Mouse (Mus musculus): ENCODE data around the gene Rab27a. TPM values are rescaled to one million over a fixed set of nuclear protein-coding genes. Genes with fewer than 3 reads are reported as not detected.

Rab27a gene
- total RNA-seq, 1 experiment, result 4.6 TPM

DNA sequence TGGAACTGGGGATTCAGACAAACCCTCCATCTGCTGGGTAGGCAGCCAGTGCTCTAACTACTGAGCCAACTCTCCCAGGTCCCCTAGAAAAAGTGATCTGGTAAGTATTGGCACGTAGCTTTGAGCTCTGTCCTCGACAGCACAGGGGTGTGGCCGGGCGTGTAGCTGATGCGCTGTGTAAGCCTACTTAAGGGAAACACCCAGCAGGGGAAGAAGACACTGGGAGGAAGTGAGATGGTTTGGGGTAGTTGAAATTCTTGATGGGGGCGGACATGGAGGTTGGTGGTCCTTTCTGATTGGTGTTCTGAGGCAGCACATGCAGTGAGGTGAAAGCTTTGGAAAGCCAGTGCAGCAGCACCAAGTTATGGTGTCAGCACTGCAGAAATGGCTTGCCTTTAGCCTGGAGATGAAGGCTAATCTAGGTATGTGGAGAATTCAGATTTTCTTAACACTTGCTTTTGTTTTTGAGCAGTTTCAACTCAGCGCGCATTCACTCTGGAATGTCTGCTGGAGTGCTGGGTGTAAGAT lies 80.5 kb downstream of the Rab27a start:
- no peaks in the 10 kb centered on the region for H3K9me3 ChIP-seq (ENCODE audit: control insufficient read depth, insufficient read depth, low read depth, low read length)
- H3K4me3 ChIP-seq (ENCODE audit: insufficient read depth in 1 of 2, low read depth in 1 of 2, low read length in 2 of 2, poor library complexity in 1 of 2, severe bottlenecking in 1 of 2), result no peak overlapping the region
- in situ Hi-C loops (cut with MboI; ENCODE audit: low sequenced_read_pairs in 2 of 2, unreplicated experiment in 2 of 2), result no loop called here
- peaks cover 60% of the 10 kb centered on the region for H3K36me3 ChIP-seq (ENCODE audit: control insufficient read depth, insufficient read depth, low read length, poor library complexity, severe bottlenecking)
- peak overlapping the region; percentile 0; the same call in 1 of the 2 replicates for H3K27ac ChIP-seq (ENCODE audit: insufficient read depth, low read depth, low read length, poor library complexity, severe bottlenecking)
- H3K9ac ChIP-seq (ENCODE audit: insufficient read depth, low read depth, low read length, poor library complexity, severe bottlenecking), result no peak overlapping the region
- no peak for DNase-seq (ENCODE audit: low read depth, low spot score)
- no peak for TF ChIP-seq CHD2 (IDR thresholded peaks at IDR 0.05; ENCODE audit: low read depth, low read length)
- no peak for TF ChIP-seq HCFC1 (IDR thresholded peaks at IDR 0.05; ENCODE audit: borderline replicate concordance, insufficient read depth, low read length)
- TF ChIP-seq MAFK (IDR thresholded peaks at IDR 0.05; ENCODE audit: insufficient read depth, low read depth, low read length), result no peak
- no peak for TF ChIP-seq ZC3H11A (IDR thresholded peaks at IDR 0.05; ENCODE audit: borderline replicate concordance, low read depth, low read length)
- no peak for TF ChIP-seq ZNF384 (IDR thresholded peaks at IDR 0.05; ENCODE audit: low read depth, low read length)
- peaks cover 0 to 12% of the 10 kb centered on the region in 2 experiments; a peak in 2 of 4 replicates for H3K4me1 ChIP-seq (ENCODE audit: control insufficient read depth in 2 of 2, insufficient read depth in 2 of 2, low read length in 2 of 2, poor library complexity in 1 of 2)

DNA sequence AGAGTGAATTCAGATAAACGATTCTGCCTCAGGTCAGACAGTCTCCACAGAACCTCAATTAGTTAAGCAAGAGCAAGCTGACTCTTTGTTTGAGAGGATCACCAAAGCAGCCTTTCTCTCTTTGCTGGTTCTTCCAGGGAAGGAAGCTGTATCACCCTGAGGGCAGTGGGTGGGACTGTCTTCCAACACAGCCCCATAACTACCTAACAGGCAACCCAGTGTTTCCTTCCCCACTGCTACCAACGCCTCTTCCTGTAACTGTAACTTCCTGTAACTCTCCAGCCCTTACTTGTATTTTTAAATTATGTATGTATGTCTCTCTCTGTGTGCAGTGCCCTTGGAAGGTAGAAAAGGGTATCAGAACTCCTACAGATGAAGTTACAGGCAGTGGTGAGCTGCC lies 82.8 kb downstream of the Rab27a start:
- Histone ChIP-seq H3K27ac (ENCODE audit: insufficient read depth, low read depth, low read length, poor library complexity, severe bottlenecking) (peak overlapping the region; percentile 59; the same call in 1 of the 2 replicates), H3K36me3 (ENCODE audit: control insufficient read depth, insufficient read depth, low read length, poor library complexity, severe bottlenecking) (peaks cover 45% of the 10 kb centered on the region), H3K4me1 (ENCODE audit: control insufficient read depth in 2 of 2, insufficient read depth in 2 of 2, low read length in 2 of 2, poor library complexity in 1 of 2) (peaks cover 0 to 13% of the 10 kb centered on the region in 2 experiments; a peak in 2 of 4 replicates), H3K9me3 (ENCODE audit: control insufficient read depth, insufficient read depth, low read depth, low read length) (no peaks in the 10 kb centered on the region), H3K9ac (ENCODE audit: insufficient read depth, low read depth, low read length, poor library complexity, severe bottlenecking) (no peak overlapping the region), H3K4me3 (ENCODE audit: insufficient read depth in 1 of 2, low read depth in 1 of 2, low read length in 2 of 2, poor library complexity in 1 of 2, severe bottlenecking in 1 of 2) (no peak overlapping the region)
- no peak for DNase-seq (ENCODE audit: low read depth, low spot score)
- TF ChIP-seq ZC3H11A (IDR thresholded peaks at IDR 0.05; ENCODE audit: borderline replicate concordance, low read depth, low read length), result no peak
- no peak for TF ChIP-seq HCFC1 (IDR thresholded peaks at IDR 0.05; ENCODE audit: borderline replicate concordance, insufficient read depth, low read length)
- TF ChIP-seq ZNF384 (IDR thresholded peaks at IDR 0.05; ENCODE audit: low read depth, low read length), result no peak
- no peak for TF ChIP-seq MAFK (IDR thresholded peaks at IDR 0.05; ENCODE audit: insufficient read depth, low read depth, low read length)
- no peak for TF ChIP-seq CHD2 (IDR thresholded peaks at IDR 0.05; ENCODE audit: low read depth, low read length)
- in situ Hi-C loops (cut with MboI; ENCODE audit: low sequenced_read_pairs in 2 of 2, unreplicated experiment in 2 of 2), result no loop called here

DNA sequence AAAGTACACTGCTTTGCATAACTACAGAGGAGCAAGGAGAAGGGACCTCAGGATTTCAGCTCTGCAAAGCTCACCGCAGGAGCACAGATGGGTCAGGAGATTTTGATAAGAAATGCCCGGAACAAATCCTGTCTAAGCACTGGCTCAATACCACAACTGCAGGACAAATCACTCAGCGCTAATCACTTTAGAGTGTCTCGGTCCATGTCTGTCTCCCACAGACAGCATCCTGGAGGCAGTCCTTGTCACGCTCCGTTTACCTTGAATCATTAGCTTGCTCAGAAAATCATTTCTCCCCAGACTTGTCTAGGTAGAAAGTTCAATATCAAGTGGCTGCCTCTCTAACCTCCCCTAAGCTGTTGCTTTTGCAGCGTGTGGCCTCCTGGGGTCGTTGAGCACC lies 85.2 kb downstream of the Rab27a start:
- DNase-seq (ENCODE audit: low read depth, low spot score), result no peak
- peaks cover 36% of the 10 kb centered on the region for H3K36me3 ChIP-seq (ENCODE audit: control insufficient read depth, insufficient read depth, low read length, poor library complexity, severe bottlenecking)
- H3K4me1 ChIP-seq (ENCODE audit: control insufficient read depth in 2 of 2, insufficient read depth in 2 of 2, low read length in 2 of 2, poor library complexity in 1 of 2), result peaks cover 0 to 10% of the 10 kb centered on the region in 2 experiments; a peak in 2 of 4 replicates
- TF ChIP-seq CHD2 (IDR thresholded peaks at IDR 0.05; ENCODE audit: low read depth, low read length), result no peak
- no peak for TF ChIP-seq ZNF384 (IDR thresholded peaks at IDR 0.05; ENCODE audit: low read depth, low read length)
- TF ChIP-seq ZC3H11A (IDR thresholded peaks at IDR 0.05; ENCODE audit: borderline replicate concordance, low read depth, low read length), result no peak
- TF ChIP-seq MAFK (IDR thresholded peaks at IDR 0.05; ENCODE audit: insufficient read depth, low read depth, low read length), result no peak
- in situ Hi-C loops (cut with MboI; ENCODE audit: low sequenced_read_pairs in 2 of 2, unreplicated experiment in 2 of 2), result no loop called here
- H3K27ac ChIP-seq (ENCODE audit: insufficient read depth, low read depth, low read length, poor library complexity, severe bottlenecking), result no peak overlapping the region
- H3K4me3 ChIP-seq (ENCODE audit: insufficient read depth in 1 of 2, low read depth in 1 of 2, low read length in 2 of 2, poor library complexity in 1 of 2, severe bottlenecking in 1 of 2), result no peak overlapping the region
- H3K9ac ChIP-seq (ENCODE audit: insufficient read depth, low read depth, low read length, poor library complexity, severe bottlenecking), result no peak overlapping the region
- H3K9me3 ChIP-seq (ENCODE audit: control insufficient read depth, insufficient read depth, low read depth, low read length), result no peaks in the 10 kb centered on the region

DNA sequence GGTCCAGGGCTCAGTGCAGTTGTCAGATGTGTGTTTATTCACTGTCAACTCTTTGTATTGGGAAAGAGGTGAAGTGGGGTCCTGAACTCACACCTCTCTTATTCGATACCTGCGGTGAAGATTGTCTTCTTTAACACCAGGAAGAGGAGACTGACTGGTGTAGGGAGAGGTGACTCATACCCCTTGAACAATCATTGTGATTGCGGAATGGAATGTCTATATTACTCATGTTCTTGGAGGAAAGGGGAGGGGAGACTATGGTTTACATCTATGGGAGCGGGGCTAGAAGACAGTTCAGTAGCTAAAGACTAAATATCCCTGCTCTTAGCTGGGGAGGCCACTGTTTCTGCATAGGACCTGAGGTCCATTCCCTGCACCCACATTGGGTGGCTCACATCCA lies 85.9 kb downstream of the Rab27a start:
- H3K27ac ChIP-seq (ENCODE audit: insufficient read depth, low read depth, low read length, poor library complexity, severe bottlenecking), result no peak overlapping the region
- no peak overlapping the region for H3K9ac ChIP-seq (ENCODE audit: insufficient read depth, low read depth, low read length, poor library complexity, severe bottlenecking)
- in situ Hi-C loops (cut with MboI; ENCODE audit: low sequenced_read_pairs in 2 of 2, unreplicated experiment in 2 of 2), result no loop called here
- DNase-seq (ENCODE audit: low read depth, low spot score), result no peak
- no peak overlapping the region for H3K4me3 ChIP-seq (ENCODE audit: insufficient read depth in 1 of 2, low read depth in 1 of 2, low read length in 2 of 2, poor library complexity in 1 of 2, severe bottlenecking in 1 of 2)
- H3K36me3 ChIP-seq (ENCODE audit: control insufficient read depth, insufficient read depth, low read length, poor library complexity, severe bottlenecking), result peaks cover 29% of the 10 kb centered on the region
- no peak for TF ChIP-seq ZNF384 (IDR thresholded peaks at IDR 0.05; ENCODE audit: low read depth, low read length)
- TF ChIP-seq ZC3H11A (IDR thresholded peaks at IDR 0.05; ENCODE audit: borderline replicate concordance, low read depth, low read length), result no peak
- no peak for TF ChIP-seq HCFC1 (IDR thresholded peaks at IDR 0.05; ENCODE audit: borderline replicate concordance, insufficient read depth, low read length)
- TF ChIP-seq MAFK (IDR thresholded peaks at IDR 0.05; ENCODE audit: insufficient read depth, low read depth, low read length), result no peak
- TF ChIP-seq CHD2 (IDR thresholded peaks at IDR 0.05; ENCODE audit: low read depth, low read length), result no peak
- H3K4me1 ChIP-seq (ENCODE audit: control insufficient read depth in 2 of 2, insufficient read depth in 2 of 2, low read length in 2 of 2, poor library complexity in 1 of 2), result peaks cover 0 to 7% of the 10 kb centered on the region in 2 experiments; a peak in 2 of 4 replicates
- no peaks in the 10 kb centered on the region for H3K9me3 ChIP-seq (ENCODE audit: control insufficient read depth, insufficient read depth, low read depth, low read length)

Data from ES-E14 (cell line).